Mouse (Mus musculus) small intestine, adult 2 months (tissue): Measurements from ENCODE around the gene Trim23.

ENCODE experiments used
- CTCF ChIP-seq: fragments of 200-500 bp; IDR thresholded peaks from 2 replicates; pipeline ENCODE4 v1.5.1; 2012; ENCODE audit warnings: low read depth, mild to moderate bottlenecking, control low read depth, inconsistent platforms, low read length, moderate library complexity, mixed read lengths; ENCODE audit not compliant: insufficient replicate concordance, insufficient read length; ENCODE audit errors: extremely low read depth
- POLR2A ChIP-seq: fragments of 200-500 bp; IDR thresholded peaks from 2 replicates; pipeline ENCODE4 v1.6.1; 2012; ENCODE audit warnings: low read depth, mild to moderate bottlenecking, control low read depth, inconsistent platforms, low read length, moderate library complexity

DNA sequence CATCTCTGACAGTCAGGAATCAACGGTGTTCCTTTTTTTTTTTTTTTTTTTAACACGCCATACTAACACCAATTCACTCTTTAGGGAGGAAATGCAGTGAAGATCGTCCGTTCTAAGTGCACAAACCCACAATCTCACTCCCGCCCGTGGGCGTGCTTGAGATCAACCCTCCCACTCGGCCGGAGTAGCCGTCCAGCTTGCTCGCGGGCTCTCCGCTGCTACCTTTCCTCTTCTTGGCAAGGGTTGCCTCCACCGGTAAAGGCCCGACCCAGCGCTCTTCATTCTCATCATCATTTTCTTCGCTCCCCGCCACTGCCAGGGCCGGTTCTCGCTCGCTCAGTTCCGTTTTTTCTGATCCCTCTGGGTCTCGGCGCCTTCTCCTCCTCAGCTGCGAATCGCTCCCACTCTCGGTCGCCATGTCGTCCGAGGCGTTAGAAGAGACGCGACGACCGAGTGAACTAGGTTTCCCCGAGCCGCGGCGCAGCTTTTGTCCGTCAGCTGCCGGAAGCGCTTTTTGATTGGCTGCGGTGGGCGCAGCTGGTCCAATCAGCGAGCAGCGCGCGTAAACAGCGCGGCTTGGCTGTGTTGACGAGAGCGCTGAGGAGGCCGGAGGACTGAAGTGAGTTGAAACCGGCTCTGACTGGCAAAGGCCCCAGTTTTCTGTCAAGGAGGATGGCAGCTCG, 49.9 kb downstream of the Trim23 start, which contains the start of the genes Cenpk and Ppwd1:
- TF ChIP-seq CTCF (0 out of 2 replicates have a peak, but pooled peaks have one; percentile 3), POLR2A (peak; percentile 72)
